Mouse (Mus musculus): ENCODE data around the gene Olfr710. TPM values are rescaled to one million over a fixed set of nuclear protein-coding genes. Genes with fewer than 3 reads are reported as not detected.
"Not testable (repeated sequence)": the region's sequence is repeated elsewhere in the genome, so short reads cannot be mapped to it uniquely, and the experiment has no call there.

Olfr710 gene
- total and polyA plus RNA-seq, 3 experiments, result not detected

DNA sequence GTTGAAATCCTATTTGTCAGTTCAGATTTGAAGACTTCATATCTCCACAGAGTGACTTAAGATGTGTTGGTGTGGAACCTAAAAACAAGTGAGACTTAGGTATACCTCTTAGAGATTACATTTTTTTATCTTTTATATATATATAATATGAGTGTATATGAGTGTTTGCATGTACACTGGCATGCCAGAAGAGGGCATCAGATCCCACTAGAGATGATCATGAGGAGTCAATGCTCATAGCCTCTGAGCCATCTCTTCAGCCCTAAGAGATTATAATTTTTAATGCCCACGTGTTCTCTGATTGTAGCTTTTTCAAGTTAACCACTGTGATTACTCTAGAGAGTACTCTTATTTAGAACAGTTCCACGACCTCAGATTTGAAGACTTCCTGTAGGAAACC, 40.4 kb downstream of the Olfr710 start, which contains the start of gene Olfr1532-ps1:
Gene Olfr1532-ps1, plus strand, starts transcription at position 326 of the 400 bp plus-strand sequence.
- peak; percentile 17 for DNase-seq (ENCODE audit: extremely low read depth)
- Histone ChIP-seq H3K36me3 (replicated peaks in 1 of 2; ENCODE audit: control insufficient read depth in 1 of 2, insufficient read depth in 1 of 2, low read length in 1 of 2) (no peaks in the 10 kb centered on the region), H3K4me3 (replicated peaks in 1 of 3; ENCODE audit: low read depth in 2 of 3, low read length in 2 of 3, poor library complexity in 1 of 3) (no peak within 1 kb of the TSS), H3K4me2 (ENCODE audit: insufficient read depth, low read depth, poor library complexity, severe bottlenecking) (no peak within 1 kb of the TSS), H3K27ac (ENCODE audit: insufficient read depth, low read depth) (no peak within 1 kb of the TSS), H3K27me3 (replicated peaks) (no peaks in the 10 kb centered on the region), H3K4me1 (ENCODE audit: control insufficient read depth in 1 of 2, insufficient read depth in 2 of 2) (no peaks in the 10 kb centered on the region), H3K9ac (ENCODE audit: insufficient read depth, low read depth) (no peak within 1 kb of the TSS), H3K9me3 (replicated peaks; ENCODE audit: low read length) (no peaks in the 10 kb centered on the region), H3K79me2 (replicated peaks; ENCODE audit: control insufficient read depth, extremely low read depth, insufficient read depth, poor library complexity, severe bottlenecking) (no peaks in the 10 kb centered on the region)
- in situ Hi-C loops (cut with MboI; ENCODE audit: low pct_ligation_motif_present, low pct_unique_long_range_greater_than_20kb, low sequenced_read_pairs), result no loop called here
- TF ChIP-seq SMC3 (IDR thresholded peaks at IDR 0.05; ENCODE audit: low read depth, low read length) (peak; percentile 53), ZNF384 (IDR thresholded peaks at IDR 0.05; ENCODE audit: low read depth, low read length) (no peak), RAD21 (IDR thresholded peaks at IDR 0.05; ENCODE audit: low read depth, low read length) (peak; percentile 26), JUND (conservative IDR thresholded peaks at IDR 0.05; ENCODE audit: low read depth, low read length) (no peak), CTCF (conservative IDR thresholded peaks at IDR 0.05 in 1 of 2, IDR thresholded peaks at IDR 0.05 in 1 of 2; ENCODE audit: low read depth in 2 of 2, low read length in 2 of 2) (peak; percentile 10 to 53; a peak in 2 of 4 replicates)
- dilution Hi-C loops (cut with MboI; ENCODE audit: extremely low pct_ligation_motif_present, extremely low pct_unique_long_range_greater_than_20kb, low sequenced_read_pairs), result no loop called here

DNA sequence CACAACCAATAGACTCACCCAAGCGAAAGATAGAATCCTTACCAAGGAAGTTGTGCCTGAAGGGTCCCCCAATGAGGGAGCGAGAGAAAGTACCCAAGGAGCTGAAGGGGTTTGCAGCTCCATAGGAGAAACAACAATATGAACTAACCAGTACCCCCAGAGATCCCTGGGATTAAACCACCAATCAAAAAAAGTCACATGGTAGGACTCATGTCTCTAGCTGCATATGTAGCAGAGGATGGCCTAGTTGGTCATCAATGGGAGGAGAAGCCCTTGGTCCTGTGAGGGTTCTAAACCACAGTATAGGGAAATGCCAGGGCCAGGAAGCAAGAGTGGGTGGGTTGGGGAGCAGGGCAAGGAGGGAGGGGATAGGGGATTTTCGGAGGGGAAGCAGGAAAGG, 47.0 kb downstream of the Olfr710 start, which contains the start of gene Olfr707:
Gene Olfr707, minus strand, starts transcription at position 101 of the 400 bp plus-strand sequence.
- H3K4me3 ChIP-seq (replicated peaks in 1 of 3; ENCODE audit: low read depth in 2 of 3, low read length in 2 of 3, poor library complexity in 1 of 3); H3K9me3 ChIP-seq (replicated peaks; ENCODE audit: low read length); dilution Hi-C loops (cut with MboI; ENCODE audit: extremely low pct_ligation_motif_present, extremely low pct_unique_long_range_greater_than_20kb, low sequenced_read_pairs); H3K4me1 ChIP-seq (ENCODE audit: control insufficient read depth in 1 of 2, insufficient read depth in 2 of 2); DNase-seq (ENCODE audit: extremely low read depth); H3K27me3 ChIP-seq (replicated peaks); H3K36me3 ChIP-seq (replicated peaks in 1 of 2; ENCODE audit: control insufficient read depth in 1 of 2, insufficient read depth in 1 of 2, low read length in 1 of 2); H3K4me2 ChIP-seq (ENCODE audit: insufficient read depth, low read depth, poor library complexity, severe bottlenecking); H3K79me2 ChIP-seq (replicated peaks; ENCODE audit: control insufficient read depth, extremely low read depth, insufficient read depth, poor library complexity, severe bottlenecking); in situ Hi-C loops (cut with MboI; ENCODE audit: low pct_ligation_motif_present, low pct_unique_long_range_greater_than_20kb, low sequenced_read_pairs); H3K9ac ChIP-seq (ENCODE audit: insufficient read depth, low read depth); H3K27ac ChIP-seq (ENCODE audit: insufficient read depth, low read depth): not testable (repeated sequence)

Other genes starting within 250 kb of the Olfr710 start
Only the 20 nearest of the 24 such genes appear.
- not detected in 2 replicates for gene Olfr699, start 155.1 kb downstream of the Olfr710 start, total RNA-seq (2012; rRNA removed)
- not detected in 2 replicates for gene Olfr699, start 155.1 kb downstream of the Olfr710 start, total RNA-seq (2014; rRNA removed)
- not detected in 2 replicates for gene Olfr699, start 155.1 kb downstream of the Olfr710 start, polyA plus RNA-seq (2012; ENCODE audit: insufficient read length, low read depth)
- not detected in 2 replicates for gene Olfr700, start 139.5 kb downstream of the Olfr710 start, total RNA-seq (2012; rRNA removed)
- not detected in 2 replicates for gene Olfr700, start 139.5 kb downstream of the Olfr710 start, total RNA-seq (2014; rRNA removed)
- gene Olfr700, start 139.5 kb downstream of the Olfr710 start, polyA plus RNA-seq (2012; ENCODE audit: insufficient read length, low read depth), result not detected in 2 replicates
- gene Olfr701, start 134.2 kb downstream of the Olfr710 start, total RNA-seq (2012; rRNA removed), result not detected in 2 replicates
- gene Olfr701, start 134.2 kb downstream of the Olfr710 start, total RNA-seq (2014; rRNA removed), result not detected in 2 replicates
- gene Olfr701, start 134.2 kb downstream of the Olfr710 start, polyA plus RNA-seq (2012; ENCODE audit: insufficient read length, low read depth), result not detected in 2 replicates
- not detected in 2 replicates for gene Olfr702, start 114.4 kb downstream of the Olfr710 start, total RNA-seq (2012; rRNA removed)
- gene Olfr702, start 114.4 kb downstream of the Olfr710 start, total RNA-seq (2014; rRNA removed), result not detected in 2 replicates
- not detected in 2 replicates for gene Olfr702, start 114.4 kb downstream of the Olfr710 start, polyA plus RNA-seq (2012; ENCODE audit: insufficient read length, low read depth)
- gene Olfr703, start 105.0 kb downstream of the Olfr710 start, total RNA-seq (2012; rRNA removed), result not detected in 2 replicates
- not detected in 2 replicates for gene Olfr703, start 105.0 kb downstream of the Olfr710 start, total RNA-seq (2014; rRNA removed)
- not detected in 2 replicates for gene Olfr703, start 105.0 kb downstream of the Olfr710 start, polyA plus RNA-seq (2012; ENCODE audit: insufficient read length, low read depth)
- not detected in 2 replicates for gene Olfr704, start 85.1 kb downstream of the Olfr710 start, total RNA-seq (2012; rRNA removed)
- not detected in 2 replicates for gene Olfr704, start 85.1 kb downstream of the Olfr710 start, total RNA-seq (2014; rRNA removed)
- not detected in 2 replicates for gene Olfr704, start 85.1 kb downstream of the Olfr710 start, polyA plus RNA-seq (2012; ENCODE audit: insufficient read length, low read depth)
- not detected in 2 replicates for gene Olfr705, start 71.4 kb downstream of the Olfr710 start, total RNA-seq (2012; rRNA removed)
- not detected in 2 replicates for gene Olfr705, start 71.4 kb downstream of the Olfr710 start, total RNA-seq (2014; rRNA removed)
- gene Olfr705, start 71.4 kb downstream of the Olfr710 start, polyA plus RNA-seq (2012; ENCODE audit: insufficient read length, low read depth), result not detected in 2 replicates
- gene Olfr706, start 60.1 kb downstream of the Olfr710 start, total RNA-seq (2012; rRNA removed), result not detected in 2 replicates
- not detected in 2 replicates for gene Olfr706, start 60.1 kb downstream of the Olfr710 start, total RNA-seq (2014; rRNA removed)
- not detected in 2 replicates for gene Olfr706, start 60.1 kb downstream of the Olfr710 start, polyA plus RNA-seq (2012; ENCODE audit: insufficient read length, low read depth)
- not detected in 2 replicates for gene Olfr707, start 47.1 kb downstream of the Olfr710 start, total RNA-seq (2012; rRNA removed)
- not detected in 2 replicates for gene Olfr707, start 47.1 kb downstream of the Olfr710 start, total RNA-seq (2014; rRNA removed)
- not detected in 2 replicates for gene Olfr707, start 47.1 kb downstream of the Olfr710 start, polyA plus RNA-seq (2012; ENCODE audit: insufficient read length, low read depth)
- gene Olfr1532-ps1, start 40.3 kb downstream of the Olfr710 start, total RNA-seq (2012; rRNA removed), result not detected in 2 replicates
- not detected in 2 replicates for gene Olfr1532-ps1, start 40.3 kb downstream of the Olfr710 start, total RNA-seq (2014; rRNA removed)
- gene Olfr1532-ps1, start 40.3 kb downstream of the Olfr710 start, polyA plus RNA-seq (2012; ENCODE audit: insufficient read length, low read depth), result not detected in 2 replicates
- not detected in 2 replicates for gene Olfr709-ps1, start 16.1 kb downstream of the Olfr710 start, total RNA-seq (2012; rRNA removed)
- gene Olfr709-ps1, start 16.1 kb downstream of the Olfr710 start, total RNA-seq (2014; rRNA removed), result not detected in 2 replicates
- not detected in 2 replicates for gene Olfr709-ps1, start 16.1 kb downstream of the Olfr710 start, polyA plus RNA-seq (2012; ENCODE audit: insufficient read length, low read depth)
- not detected in 2 replicates for gene Olfr6, start 15.6 kb upstream of the Olfr710 start, total RNA-seq (2012; rRNA removed)
- gene Olfr6, start 15.6 kb upstream of the Olfr710 start, total RNA-seq (2014; rRNA removed), result not detected in 2 replicates
- gene Olfr6, start 15.6 kb upstream of the Olfr710 start, polyA plus RNA-seq (2012; ENCODE audit: insufficient read length, low read depth), result not detected in 2 replicates
- not detected in 2 replicates for gene Olfr711, start 27.1 kb upstream of the Olfr710 start, total RNA-seq (2012; rRNA removed)
- gene Olfr711, start 27.1 kb upstream of the Olfr710 start, total RNA-seq (2014; rRNA removed), result not detected in 2 replicates
- gene Olfr711, start 27.1 kb upstream of the Olfr710 start, polyA plus RNA-seq (2012; ENCODE audit: insufficient read length, low read depth), result not detected in 2 replicates
- not detected in 2 replicates for gene Olfr2, start 57.8 kb upstream of the Olfr710 start, total RNA-seq (2012; rRNA removed)
- not detected in 2 replicates for gene Olfr2, start 57.8 kb upstream of the Olfr710 start, total RNA-seq (2014; rRNA removed)
- not detected in 2 replicates for gene Olfr2, start 57.8 kb upstream of the Olfr710 start, polyA plus RNA-seq (2012; ENCODE audit: insufficient read length, low read depth)
- not detected in 2 replicates for gene Olfr713, start 82.9 kb upstream of the Olfr710 start, total RNA-seq (2012; rRNA removed)
- not detected in 2 replicates for gene Olfr713, start 82.9 kb upstream of the Olfr710 start, total RNA-seq (2014; rRNA removed)
- gene Olfr713, start 82.9 kb upstream of the Olfr710 start, polyA plus RNA-seq (2012; ENCODE audit: insufficient read length, low read depth), result not detected in 2 replicates
- gene Olfr714, start 122.7 kb upstream of the Olfr710 start, total RNA-seq (2012; rRNA removed), result not detected in 2 replicates
- gene Olfr714, start 122.7 kb upstream of the Olfr710 start, total RNA-seq (2014; rRNA removed), result not detected in 2 replicates
- not detected in 2 replicates for gene Olfr714, start 122.7 kb upstream of the Olfr710 start, polyA plus RNA-seq (2012; ENCODE audit: insufficient read length, low read depth)
- not detected in 2 replicates for gene Olfr17, start 144.9 kb upstream of the Olfr710 start, total RNA-seq (2012; rRNA removed)
- not detected in 2 replicates for gene Olfr17, start 144.9 kb upstream of the Olfr710 start, total RNA-seq (2014; rRNA removed)
- gene Olfr17, start 144.9 kb upstream of the Olfr710 start, polyA plus RNA-seq (2012; ENCODE audit: insufficient read length, low read depth), result not detected in 2 replicates
- not detected in 2 replicates for gene Olfr715b, start 162.1 kb upstream of the Olfr710 start, total RNA-seq (2012; rRNA removed)
- gene Olfr715b, start 162.1 kb upstream of the Olfr710 start, total RNA-seq (2014; rRNA removed), result not detected in 2 replicates
- gene Olfr715b, start 162.1 kb upstream of the Olfr710 start, polyA plus RNA-seq (2012; ENCODE audit: insufficient read length, low read depth), result not detected in 2 replicates
- gene Olfr715, start 182.8 kb upstream of the Olfr710 start, total RNA-seq (2012; rRNA removed), result not detected in 2 replicates
- not detected in 2 replicates for gene Olfr715, start 182.8 kb upstream of the Olfr710 start, total RNA-seq (2014; rRNA removed)
- not detected in 2 replicates for gene Olfr715, start 182.8 kb upstream of the Olfr710 start, polyA plus RNA-seq (2012; ENCODE audit: insufficient read length, low read depth)
- not detected in 2 replicates for gene Olfr716, start 190.0 kb upstream of the Olfr710 start, total RNA-seq (2012; rRNA removed)
- gene Olfr716, start 190.0 kb upstream of the Olfr710 start, total RNA-seq (2014; rRNA removed), result not detected in 2 replicates
- not detected in 2 replicates for gene Olfr716, start 190.0 kb upstream of the Olfr710 start, polyA plus RNA-seq (2012; ENCODE audit: insufficient read length, low read depth)

Measured in CH12.LX (cell line).